Mouse (Mus musculus) bone marrow, adult 2 months (tissue): ENCODE results near the gene Cacnb2.

ENCODE experiments used
- CTCF ChIP-seq: fragments of 200-500 bp; IDR thresholded peaks from 2 replicates; pipeline ENCODE4 v1.5.1; 2011; ENCODE audit warnings: low read length, control low read depth; ENCODE audit not compliant: control insufficient read depth, insufficient read depth
- POLR2A ChIP-seq: fragments of 200-500 bp; IDR thresholded peaks from 2 replicates; pipeline ENCODE4 v1.6.1; 2011; ENCODE audit warnings: low read depth, mild to moderate bottlenecking, control low read depth, low read length, borderline replicate concordance; ENCODE audit not compliant: control insufficient read depth

DNA sequence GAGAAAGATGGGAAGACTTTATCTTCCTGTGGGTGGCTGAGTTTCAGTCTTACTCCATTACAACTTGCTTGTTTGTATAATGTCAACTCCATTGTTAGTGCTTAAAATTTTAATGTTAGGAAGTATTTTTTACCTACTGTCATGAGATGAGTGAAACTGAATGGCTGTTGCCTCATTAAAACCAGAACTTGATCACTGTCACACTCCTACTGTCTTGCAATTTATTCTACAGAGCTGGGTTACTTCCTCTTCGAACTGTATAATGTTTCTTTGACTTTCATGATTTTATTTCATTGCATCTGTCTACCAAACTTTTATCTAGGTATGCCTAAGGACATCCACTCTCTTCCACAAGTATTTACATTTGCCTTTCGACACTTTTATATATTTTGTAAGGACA is 358.6 kb downstream of the Cacnb2 start:
- TF ChIP-seq CTCF = no peak
- TF ChIP-seq POLR2A = no peak
